Mouse (Mus musculus): Measurements from ENCODE around the gene D11Wsu47e.

Gene D11Wsu47e

DNA sequence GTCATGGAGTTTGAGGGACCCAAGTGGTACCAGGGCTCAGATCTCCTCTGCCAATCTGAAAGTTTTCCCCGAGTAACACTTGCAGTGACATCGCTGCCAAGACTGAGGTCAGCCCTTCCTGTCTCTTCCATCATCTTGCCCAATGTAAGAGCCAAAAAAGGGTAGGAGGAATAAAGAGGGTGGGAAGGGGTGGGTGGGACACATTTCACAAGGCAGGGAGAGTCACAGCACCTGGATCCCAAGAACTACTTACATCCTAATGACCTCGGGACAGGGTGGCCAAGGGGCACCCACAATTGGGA is 53.3 kb downstream of the D11Wsu47e start:
- no peak for DNase-seq

DNA sequence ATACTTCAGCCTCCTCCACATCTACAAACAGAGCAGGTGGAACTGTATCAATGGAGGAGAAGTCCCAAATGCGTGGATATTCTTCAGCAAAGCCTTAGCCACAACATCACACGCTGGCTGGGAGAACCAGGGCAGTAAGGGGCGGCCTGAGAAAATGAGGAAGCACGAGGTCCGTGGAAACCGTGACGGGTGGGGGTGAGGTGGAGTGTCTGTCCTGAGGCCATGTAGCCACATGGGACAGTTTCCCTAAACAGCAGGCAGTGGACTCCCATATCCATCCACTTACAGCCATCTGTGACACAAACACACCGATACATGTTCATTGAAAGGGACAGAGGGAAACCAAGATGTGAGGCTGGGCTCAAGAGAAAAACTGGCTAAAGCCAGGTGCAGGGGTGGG is 53.7 kb downstream of the D11Wsu47e start:
- DNase-seq, result no peak

DNA sequence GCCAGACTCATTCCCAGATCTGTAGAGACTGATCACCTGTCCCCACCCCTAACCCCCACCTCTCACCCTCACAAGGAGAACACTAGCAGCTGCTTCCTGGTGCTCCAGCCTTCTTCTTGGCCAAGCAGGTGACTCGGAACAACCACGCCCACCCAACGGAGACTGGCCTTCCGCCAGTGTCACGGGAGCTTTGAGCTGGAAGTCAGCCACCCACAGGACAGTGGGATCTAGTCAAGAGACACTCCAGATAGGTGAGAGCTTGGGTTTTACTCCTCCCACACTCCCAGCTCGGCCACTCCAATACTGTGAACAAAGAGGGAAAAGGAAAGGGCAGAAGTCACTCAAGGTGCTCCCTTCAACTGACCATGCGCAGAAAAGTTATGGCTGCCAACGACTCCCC is 55.0 kb downstream of the D11Wsu47e start:
- peak; percentile 88 for DNase-seq

DNA sequence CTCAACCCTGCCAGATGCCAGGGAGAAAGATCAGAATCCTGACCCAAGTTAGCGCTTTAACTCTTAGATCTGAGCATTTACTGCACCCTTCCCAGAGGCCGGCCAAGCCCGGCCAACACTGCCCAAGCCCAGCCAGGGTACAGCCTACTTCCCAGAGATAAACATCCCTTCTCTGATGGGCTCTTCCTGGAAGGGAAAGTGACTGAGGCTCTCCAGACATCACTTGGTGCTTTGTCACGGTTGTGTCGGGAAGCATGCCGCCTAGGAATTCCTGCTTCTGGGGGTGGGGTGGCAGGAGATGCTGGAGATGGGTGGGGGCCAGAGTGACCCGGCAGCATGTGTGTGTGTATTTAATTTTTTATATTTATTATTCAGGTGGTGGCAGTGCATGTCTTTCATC is 55.9 kb downstream of the D11Wsu47e start:
- peak; percentile 60 to 65 for DNase-seq

DNA sequence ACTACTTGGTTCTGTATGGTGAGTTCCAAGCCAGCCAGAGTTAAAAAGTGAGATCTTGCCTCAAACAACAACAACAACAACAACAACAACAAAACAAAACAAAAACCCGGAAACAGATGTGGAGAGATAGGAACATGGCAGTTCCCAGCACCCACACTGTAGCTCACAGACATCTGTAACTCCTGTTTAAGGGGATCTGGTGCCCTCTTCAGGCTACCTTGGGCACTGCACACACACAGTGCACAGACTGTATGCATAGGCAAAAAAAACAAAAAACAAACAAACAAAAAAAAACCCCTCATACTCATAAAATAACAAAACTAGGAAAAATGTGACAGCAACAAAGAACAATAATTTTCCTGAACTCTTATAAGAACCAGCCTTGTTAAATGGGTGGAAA is 58.8 kb downstream of the D11Wsu47e start:
- DNase-seq, result no peak

All from kidney, postnatal 36 days (tissue).